ENCODE assay signal across 9 mouse cellular contexts in the genomic region with DNA sequence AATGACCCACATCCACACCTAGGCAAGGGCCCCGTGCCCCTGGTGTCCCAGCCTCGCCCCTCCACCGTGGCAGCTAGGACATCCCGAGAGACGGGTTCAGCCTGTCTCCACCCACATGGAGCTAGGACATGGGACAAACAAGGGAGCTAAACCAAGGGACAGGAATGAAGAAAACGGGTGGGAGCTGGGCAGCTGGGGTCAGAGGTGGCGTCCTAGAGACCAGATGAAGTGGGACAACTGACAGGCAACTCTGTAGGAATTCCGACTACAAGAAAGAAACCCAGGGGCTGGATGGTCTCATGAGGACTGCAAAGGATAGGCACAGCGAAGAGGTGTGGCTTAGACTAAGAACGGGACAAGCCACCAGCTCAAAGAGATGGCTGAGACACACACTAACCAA. TPM values are rescaled to one million over a fixed set of nuclear protein-coding genes. Genes with fewer than 3 reads are reported as not detected.
DNase-seq lines count a peak whose midpoint lies in the region; ATAC-seq and TF ChIP-seq lines count a peak whose summit lies in the region.
"Had no signal": no experiment of that assay in that cellular context is flagged by ENCODE, and none has a peak within 500 bp of the region (broad histone marks: within the 10 kb centered on the region; RNA-seq: fewer than 3 reads in every experiment).

No protein-coding gene starts in this region.

- no peaks in the 10 kb centered on the region for H3K27me3 ChIP-seq in heart, embryonic 15.5 days
- no peaks in the 10 kb centered on the region for H3K27me3 ChIP-seq in MEL (ENCODE audit: control insufficient read depth in 1 of 2, insufficient read depth in 2 of 2, low read length in 2 of 2)
- H3K27me3 ChIP-seq in forebrain, embryonic 14.5 days (replicated peaks; ENCODE audit: control insufficient read depth, insufficient read depth, low read length) = no peaks in the 10 kb centered on the region

- no peak for TF ChIP-seq EP300 in MEL (IDR thresholded peaks at IDR 0.05; ENCODE audit: low read depth in 1 of 2, low read length in 2 of 2)

- H3K9me3 ChIP-seq in heart, embryonic 15.5 days (replicated peaks) = no peaks in the 10 kb centered on the region
- H3K9me3 ChIP-seq in MEL (replicated peaks; ENCODE audit: insufficient read depth, low read length) = no peaks in the 10 kb centered on the region
- no peaks in the 10 kb centered on the region for H3K9me3 ChIP-seq in forebrain, embryonic 14.5 days (replicated peaks; ENCODE audit: control insufficient read depth, low read length)

- no peak for ATAC-seq in heart, embryonic 15.5 days (replicated peaks; ENCODE audit: insufficient number of reproducible peaks, insufficient read depth, low FRiP score, low read depth)
- no peak for ATAC-seq in forebrain, embryonic 14.5 days

- H3K27ac ChIP-seq in heart, embryonic 15.5 days = no peak overlapping the region
- H3K27ac ChIP-seq in MEL (ENCODE audit: control insufficient read depth, low read depth, low read length) (no peak overlapping the region), macrophage (no peak overlapping the region)
- H3K27ac ChIP-seq in forebrain, embryonic 14.5 days (ENCODE audit: low read depth, low read length) = no peak overlapping the region

- TF ChIP-seq CTCF in MEL (IDR thresholded peaks at IDR 0.05 in 2 of 3, conservative IDR thresholded peaks at IDR 0.05 in 1 of 3; ENCODE audit: control insufficient read depth in 1 of 3, insufficient read depth in 1 of 3, low read depth in 2 of 3, low read length in 3 of 3, poor library complexity in 1 of 3, severe bottlenecking in 1 of 3) = no peak

- peaks cover 26% of the 10 kb centered on the region for H3K4me1 ChIP-seq in heart, embryonic 15.5 days (replicated peaks)
- peaks cover 0 to 7% of the 10 kb centered on the region in 2 experiments; a peak in 1 of 4 replicates for H3K4me1 ChIP-seq in MEL (ENCODE audit: control insufficient read depth in 1 of 2, insufficient read depth in 2 of 2, low read length in 2 of 2)
- H3K4me1 ChIP-seq in forebrain, embryonic 14.5 days (ENCODE audit: control insufficient read depth, insufficient read depth, low read length) = peaks cover 7% of the 10 kb centered on the region

- H3K4me3 ChIP-seq in heart, embryonic 15.5 days = peak overlapping the region; percentile 96
- H3K4me3 ChIP-seq in MEL (ENCODE audit: control insufficient read depth in 1 of 2, insufficient read depth in 1 of 2, low read depth in 2 of 2, low read length in 2 of 2) = peak overlapping the region; percentile 65 to 81
- H3K4me3 ChIP-seq in forebrain, embryonic 14.5 days (ENCODE audit: low read depth, low read length) = peak overlapping the region; percentile 95
- peak overlapping the region; percentile 40 for H3K4me3 ChIP-seq in macrophage (ENCODE audit: inconsistent target)

- H3K9ac ChIP-seq in heart, embryonic 15.5 days = peak overlapping the region; percentile 95; the same call in 1 of the 2 replicates
- H3K9ac ChIP-seq in MEL (ENCODE audit: control insufficient read depth, low read depth, low read length, poor library complexity, severe bottlenecking) = peak overlapping the region; percentile 87
- H3K9ac ChIP-seq in forebrain, embryonic 14.5 days (ENCODE audit: low read length) = peak overlapping the region; percentile 92

- H3K79me2 ChIP-seq in MEL (ENCODE audit: control insufficient read depth, insufficient read depth, low read length, poor library complexity) (peaks cover 24% of the 10 kb centered on the region), macrophage (ENCODE audit: inconsistent target) (peaks cover 39% of the 10 kb centered on the region)

- H3K36me3 ChIP-seq in heart, embryonic 15.5 days = peaks cover 10% of the 10 kb centered on the region
- H3K36me3 ChIP-seq in MEL (ENCODE audit: control insufficient read depth in 1 of 2, insufficient read depth in 2 of 2, low read length in 2 of 2) (peaks cover 0 to 2% of the 10 kb centered on the region in 2 experiments; a peak in 1 of 4 replicates), macrophage (ENCODE audit: inconsistent target) (peaks cover 17% of the 10 kb centered on the region)
- peaks cover 14% of the 10 kb centered on the region for H3K36me3 ChIP-seq in forebrain, embryonic 14.5 days (ENCODE audit: control insufficient read depth, insufficient read depth, low read length)

- H3K4me2 ChIP-seq in heart, embryonic 15.5 days = peak overlapping the region; percentile 82
- H3K4me2 ChIP-seq in forebrain, embryonic 14.5 days (ENCODE audit: low read length) = peak overlapping the region; percentile 82

- WGBS in heart, embryonic 15.5 days = 39% methylated on average over 10 of the region's 10 CpGs
- WGBS in forebrain, embryonic 14.5 days = 53% methylated on average over 10 of the region's 10 CpGs
- WGBS in macrophage (ENCODE audit: missing documents) = 75% methylated on average over 10 of the region's 10 CpGs

- no peak for TF ChIP-seq RAD21 in MEL (IDR thresholded peaks at IDR 0.05; ENCODE audit: low read depth, low read length)

- no peak for TF ChIP-seq POLR2A in MEL (IDR thresholded peaks at IDR 0.05; ENCODE audit: control insufficient read depth in 1 of 2, insufficient read depth in 1 of 2, low read depth in 1 of 2, low read length in 2 of 2, poor library complexity in 1 of 2)

- no peak for DNase-seq in heart, adult 18-20 months
- DNase-seq in MEL (ENCODE audit: low read depth, low spot score) = no peak
- DNase-seq in forebrain, embryonic 14.5 days (ENCODE audit: low spot score) = no peak
- DNase-seq in thymus, adult 18-20 months = no peak
- no peak for DNase-seq in right cerebral cortex, adult 2 months (ENCODE audit: low spot score in 2 of 2)
- DNase-seq in spleen, postnatal 4 days (ENCODE audit: low spot score in 2 of 2) = no peak

TF ChIP-seq in MEL, 35 proteins besides CTCF, POLR2A, EP300 and RAD21:
- TF ChIP-seq NELFE (IDR thresholded peaks at IDR 0.05; ENCODE audit: low read depth, low read length) (no peak), KAT2A (conservative IDR thresholded peaks at IDR 0.05; ENCODE audit: low read depth, low read length) (no peak), MAX (IDR thresholded peaks at IDR 0.05; ENCODE audit: low read length) (no peak), ZKSCAN1 (IDR thresholded peaks at IDR 0.05; ENCODE audit: low read depth, low read length) (no peak)

RNA-seq across cellular contexts. Expression of a gene that starts 1.3 kb away (rescaled TPM):
- polyA plus RNA-seq in heart, embryonic 15.5 days (2015; fragmentation: Nextera tagmentation; extraction: Ambion mirVana) = 21.7 and 32.9 TPM in 2 replicates
- total RNA-seq in heart, adult 18-20 months (2021) = 10 to 100 TPM; 14.4 to 19.0 TPM
- 19.8 and 24.8 TPM in 2 replicates for total RNA-seq in MEL (2012; rRNA removed)
- polyA plus RNA-seq in MEL (2012; ENCODE audit: insufficient read depth in 1 of 2, insufficient read length in 2 of 2, low read depth in 1 of 2, low replicate concordance in 2 of 2, missing spikeins in 1 of 2) = 10 to 100 TPM in 1 of 2 experiments, not detected in 1; 36.2 TPM
- 35.3 and 43.7 TPM in 2 replicates for polyA plus RNA-seq in forebrain, embryonic 14.5 days (2014; fragmentation: Nextera tagmentation; extraction: Ambion mirVana)
- total RNA-seq in macrophage (2018; cell fraction: chromatin; rRNA removed) = 10 to 100 TPM; 21.6 to 80.1 (median 46.1) TPM
- total RNA-seq in macrophage (2018; cell fraction: cytosol; rRNA removed) = 10 to 100 TPM in 17 of 26 experiments, 1 to 10 TPM in 9; 4.2 to 16.8 (median 11.8) TPM
- 10 to 100 TPM; 13.6 to 74.0 (median 23.2) TPM for total RNA-seq in macrophage (2018; cell fraction: nucleus; rRNA removed)
- polyA plus RNA-seq in macrophage (2018) = 4.8 to 16.5 TPM (median 12.6 TPM) in 3 replicates

RNA-seq across cellular contexts. Expression of a gene that starts 20.1 kb away (rescaled TPM):
- 7.9 and 10.9 TPM in 2 replicates for polyA plus RNA-seq in heart, embryonic 15.5 days (2015; fragmentation: Nextera tagmentation; extraction: Ambion mirVana)
- total RNA-seq in heart, adult 18-20 months (2021) = 1 to 10 TPM; 4.1 to 4.8 TPM
- 25.5 and 26.0 TPM in 2 replicates for total RNA-seq in MEL (2012; rRNA removed)
- 10 to 100 TPM in 1 of 2 experiments, not detected in 1; 32.8 TPM for polyA plus RNA-seq in MEL (2012; ENCODE audit: insufficient read depth in 1 of 2, insufficient read length in 2 of 2, low read depth in 1 of 2, low replicate concordance in 2 of 2, missing spikeins in 1 of 2)
- 9.4 and 12.5 TPM in 2 replicates for polyA plus RNA-seq in forebrain, embryonic 14.5 days (2014; fragmentation: Nextera tagmentation; extraction: Ambion mirVana)
- total RNA-seq in macrophage (2018; cell fraction: chromatin; rRNA removed) = 10 to 100 TPM in 2 of 26 experiments, 1 to 10 TPM in 24; 1.3 to 11.4 (median 5.0) TPM
- total RNA-seq in macrophage (2018; cell fraction: cytosol; rRNA removed) = 10 to 100 TPM in 15 of 26 experiments, 1 to 10 TPM in 11; 6.1 to 21.1 (median 12.6) TPM
- 10 to 100 TPM in 11 of 26 experiments, 1 to 10 TPM in 15; 5.2 to 19.4 (median 9.1) TPM for total RNA-seq in macrophage (2018; cell fraction: nucleus; rRNA removed)
- 5.9 to 18.3 TPM (median 17.5 TPM) in 3 replicates for polyA plus RNA-seq in macrophage (2018)

RNA-seq across cellular contexts. Expression of a gene that starts 33.4 kb away (rescaled TPM):
- polyA plus RNA-seq in heart, embryonic 15.5 days (2015; fragmentation: Nextera tagmentation; extraction: Ambion mirVana) = not detected in 2 replicates
- total RNA-seq in heart, adult 18-20 months (2021) = not detected
- total RNA-seq in MEL (2012; rRNA removed) = not detected in 2 replicates
- not detected for polyA plus RNA-seq in MEL (2012; ENCODE audit: insufficient read depth in 1 of 2, insufficient read length in 2 of 2, low read depth in 1 of 2, low replicate concordance in 2 of 2, missing spikeins in 1 of 2)
- not detected in 2 replicates for polyA plus RNA-seq in forebrain, embryonic 14.5 days (2014; fragmentation: Nextera tagmentation; extraction: Ambion mirVana)
- not detected for total RNA-seq in macrophage (2018; cell fraction: chromatin; rRNA removed)
- total RNA-seq in macrophage (2018; cell fraction: cytosol; rRNA removed) = not detected
- total RNA-seq in macrophage (2018; cell fraction: nucleus; rRNA removed) = not detected
- not detected in 3 replicates for polyA plus RNA-seq in macrophage (2018)
- total RNA-seq: hematopoietic stem cell, adult 5-6 weeks had no signal

Comparison
In these comparisons a context has a peak if more than half of its experiments do, and no peak if none do; other contexts are left out.
1. H3K4me3 ChIP-seq: peak in every context shown above with its lines; median percentile 96 in heart, embryonic 15.5 days; 95 in forebrain, embryonic 14.5 days; 73 in MEL; 40 in macrophage.